Mouse (Mus musculus): ENCODE measurements around the gene Alg10b.
"Not testable (repeated sequence)": the region's sequence is repeated elsewhere in the genome, so short reads cannot be mapped to it uniquely, and the experiment has no call there.

Alg10b gene

DNA sequence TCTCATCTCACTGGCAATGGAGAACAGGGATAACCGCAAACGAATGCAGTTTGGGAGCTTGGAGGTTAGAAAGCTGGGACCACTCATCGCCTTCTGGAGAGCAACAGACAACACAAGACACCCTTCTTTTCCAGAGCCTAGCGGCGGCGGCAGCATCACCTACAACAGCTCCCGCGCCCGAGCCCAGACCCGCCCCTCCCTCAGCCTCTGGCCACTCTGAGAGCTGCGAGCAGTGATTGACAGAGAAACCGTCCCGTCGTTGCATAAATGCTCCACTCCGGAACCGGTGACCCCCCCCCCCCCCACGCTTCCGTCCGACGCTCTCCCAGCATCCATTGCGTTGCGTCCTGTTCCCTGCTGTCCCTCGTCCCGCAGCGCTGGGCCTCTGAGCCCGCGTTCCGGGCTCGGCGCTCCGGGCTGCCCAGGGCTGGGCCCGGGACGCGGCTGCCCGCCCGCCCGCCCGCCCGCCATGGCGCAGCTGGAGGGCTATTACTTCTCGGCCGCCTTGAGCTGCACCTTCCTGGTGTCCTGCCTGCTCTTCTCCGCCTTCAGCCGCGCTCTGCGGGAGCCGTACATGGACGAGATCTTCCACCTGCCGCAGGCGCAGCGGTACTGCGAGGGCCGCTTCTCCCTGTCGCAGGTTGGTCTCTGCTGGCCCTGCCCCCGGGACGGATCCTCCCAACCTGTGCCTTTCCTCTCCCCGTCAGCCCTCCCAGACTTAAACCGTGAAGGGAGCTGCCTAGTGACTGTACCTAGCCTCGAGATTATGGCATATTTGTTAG, at the start of gene Alg10b:
Alg10b (plus strand) TSS at position 343 of the 782 bp plus-strand sequence.
- DNase-seq = peak; percentile 88 to 91

DNA sequence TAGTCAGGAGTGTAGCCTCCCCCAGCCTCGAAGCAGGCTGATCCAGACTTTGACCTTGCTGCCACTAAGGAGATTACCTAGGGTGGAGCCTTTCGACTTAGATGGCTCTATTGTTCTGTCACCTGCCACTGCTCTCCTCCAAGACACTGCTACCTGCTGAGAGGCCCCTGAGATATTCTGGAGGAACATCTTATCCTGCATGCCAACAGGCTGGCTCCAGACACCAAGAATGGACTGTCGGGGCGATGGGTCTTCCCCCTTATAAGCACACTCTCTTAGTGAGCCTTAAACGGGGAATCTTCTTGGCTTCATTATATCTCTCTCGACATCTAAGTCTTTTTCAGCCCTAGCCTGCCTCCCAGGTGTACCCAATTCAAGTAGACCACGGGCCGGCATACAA, 41.0 kb upstream of the Alg10b start:
- not testable (repeated sequence) for DNase-seq

DNA sequence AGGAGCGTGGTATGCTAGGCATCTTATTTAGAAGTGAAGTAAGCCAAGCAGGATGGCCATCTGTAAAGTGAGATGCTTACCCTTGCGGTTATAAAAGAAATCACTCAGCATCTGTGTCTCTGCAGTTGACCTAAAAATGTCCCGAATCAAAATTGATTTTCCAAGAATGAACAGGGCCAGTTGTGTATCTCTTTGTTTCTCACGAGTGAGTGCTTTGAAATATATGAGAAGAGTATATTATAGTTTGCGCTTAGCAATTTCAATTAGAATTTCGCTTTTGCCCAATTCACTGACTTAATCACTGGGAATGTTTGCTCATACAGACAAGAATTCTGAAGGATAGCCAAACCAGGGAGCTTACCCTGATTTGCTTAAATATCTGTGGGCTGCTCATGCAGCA, 40.6 kb upstream of the Alg10b start:
- DNase-seq = no peak

DNA sequence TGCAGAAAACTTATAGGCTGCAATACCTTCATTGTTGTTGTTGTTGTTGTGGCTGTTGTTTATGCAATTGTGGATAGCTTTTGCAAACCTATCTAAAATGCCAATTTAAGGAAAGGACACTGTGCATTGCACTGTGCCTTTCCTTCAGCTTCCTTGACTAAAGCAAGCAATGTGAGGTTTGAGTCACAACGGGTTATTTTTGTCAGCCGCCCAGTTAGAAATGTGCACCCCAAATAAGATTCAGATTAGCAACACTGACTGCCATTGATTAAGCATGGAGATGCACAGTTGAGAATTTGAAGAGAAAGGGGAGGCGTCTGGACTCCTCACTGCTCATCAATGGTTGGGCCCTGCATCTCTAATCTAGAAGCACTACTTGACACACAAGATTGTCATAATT, 39.4 kb upstream of the Alg10b start:
- no peak for DNase-seq

DNA sequence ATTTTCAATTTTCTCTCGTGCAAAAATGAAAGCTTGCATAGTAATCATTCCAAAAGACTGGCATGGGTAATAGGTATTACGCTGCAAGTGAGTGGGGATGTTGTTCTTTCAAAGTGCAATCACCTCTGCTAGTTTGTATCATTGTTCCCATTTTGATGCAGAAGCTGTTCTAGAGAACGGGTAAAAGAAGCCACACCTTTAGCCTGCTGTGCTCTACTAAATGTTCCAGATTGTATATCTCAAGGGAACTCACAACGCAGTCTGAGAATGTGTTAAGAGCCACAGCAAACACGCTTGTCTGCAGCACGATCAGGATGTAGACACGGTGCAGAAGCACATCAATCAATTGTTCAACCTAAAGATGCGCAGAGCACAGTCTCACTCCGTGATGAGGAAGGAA, 34.6 kb upstream of the Alg10b start:
- DNase-seq = no peak

DNA sequence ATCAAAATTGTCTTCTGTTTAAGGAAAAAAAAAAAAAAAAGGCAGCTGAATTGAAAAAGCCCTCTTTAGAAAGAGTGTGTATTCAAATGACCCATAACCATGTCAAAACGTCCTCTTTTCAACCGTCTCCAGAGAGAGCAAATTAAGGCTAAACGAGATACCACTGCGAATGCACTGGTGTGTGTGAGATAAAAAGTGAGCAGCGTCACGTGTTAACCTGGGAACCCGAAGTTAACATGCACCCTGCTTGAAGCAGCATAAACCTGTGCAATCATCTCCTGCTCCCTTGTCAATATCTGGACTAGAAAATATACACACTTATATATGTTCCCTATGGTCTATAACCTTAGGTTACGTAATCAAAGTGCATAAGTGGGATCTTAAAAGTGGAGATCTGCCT, 10.2 kb upstream of the Alg10b start:
- DNase-seq = no peak

DNA sequence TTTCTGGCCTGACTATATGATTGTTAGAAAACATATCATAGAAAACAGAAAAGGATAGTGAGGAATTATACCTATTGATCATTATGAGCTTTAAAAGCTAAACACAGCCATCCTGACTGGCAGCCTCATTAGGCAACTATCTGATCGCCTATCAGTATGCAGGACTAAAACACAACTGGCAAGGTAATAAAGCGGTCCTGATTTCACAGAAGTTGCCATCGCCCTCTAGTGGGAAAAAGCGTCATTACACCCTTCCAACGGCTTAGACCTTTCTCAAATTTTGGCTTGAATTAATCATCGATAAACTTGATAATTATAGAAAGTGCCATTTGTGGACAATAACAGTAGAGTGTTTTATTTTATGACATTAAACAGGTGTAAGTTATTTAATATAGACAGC, 9.2 kb upstream of the Alg10b start:
- peak; percentile 82 to 87 for DNase-seq

DNA sequence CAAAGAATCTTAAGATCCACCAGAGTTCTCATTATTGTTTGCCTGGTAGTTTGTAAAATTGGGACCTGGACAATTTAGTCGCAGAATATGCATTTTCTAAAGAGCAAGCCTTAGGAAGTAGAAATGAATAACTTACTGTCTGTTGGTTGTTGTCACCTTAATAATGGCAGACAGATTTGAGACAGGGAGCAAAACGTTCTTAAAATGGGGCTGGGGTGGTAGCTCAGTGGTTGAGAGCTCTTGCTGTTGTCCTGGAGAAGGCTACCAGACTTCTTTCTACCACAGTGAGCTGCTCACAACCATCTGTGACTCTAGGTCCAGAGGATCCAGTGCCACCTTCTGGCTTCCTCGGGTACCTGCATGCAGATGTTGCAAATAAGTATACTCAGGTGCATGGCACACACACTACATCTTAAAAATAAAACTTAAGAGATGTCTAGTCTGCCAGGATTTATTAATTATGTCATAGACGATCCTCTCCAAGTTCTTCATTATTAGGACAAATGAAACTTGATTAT, 1.0 kb downstream of the Alg10b start:
- DNase-seq = peak; percentile 37 to 62

DNA sequence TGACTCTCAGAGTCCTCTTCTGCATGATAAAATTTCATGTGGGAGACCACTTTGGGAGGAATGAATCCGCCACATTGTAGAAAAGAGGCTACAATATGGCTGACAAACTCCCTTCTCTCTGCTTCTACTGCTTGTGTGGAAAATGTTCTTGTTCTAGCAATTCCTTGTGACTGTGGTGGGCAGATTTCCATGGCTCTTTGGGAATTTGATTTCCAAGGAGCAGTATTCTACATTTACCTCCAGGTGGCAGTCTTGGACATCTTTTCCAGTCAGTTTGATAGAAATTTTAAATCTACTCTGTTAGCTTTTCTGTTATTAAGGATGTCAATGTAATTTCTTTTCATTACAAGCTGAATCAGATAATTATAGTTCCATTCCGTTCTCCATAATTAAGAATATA, 13.5 kb downstream of the Alg10b start:
- DNase-seq = peak; percentile 41

DNA sequence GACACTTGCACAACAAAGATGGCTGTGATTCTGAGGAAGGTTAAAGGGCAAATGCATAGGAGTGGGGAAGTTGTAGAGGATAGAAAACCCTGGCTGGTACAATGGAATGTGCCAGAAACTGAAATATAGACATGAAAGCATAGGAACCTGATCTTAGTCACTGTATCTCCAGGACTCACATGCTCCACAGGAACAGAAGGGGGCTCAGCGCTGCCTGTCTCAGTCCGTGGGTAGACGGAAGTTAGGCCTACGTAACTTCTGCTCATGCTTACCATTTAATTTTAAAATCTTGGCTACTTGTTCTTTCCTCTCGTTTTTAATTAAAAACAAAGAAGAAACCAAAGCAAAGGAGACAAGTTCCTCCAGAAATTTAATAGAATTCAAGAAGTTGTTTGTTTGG, 20.0 kb downstream of the Alg10b start:
- no peak for DNase-seq

DNA sequence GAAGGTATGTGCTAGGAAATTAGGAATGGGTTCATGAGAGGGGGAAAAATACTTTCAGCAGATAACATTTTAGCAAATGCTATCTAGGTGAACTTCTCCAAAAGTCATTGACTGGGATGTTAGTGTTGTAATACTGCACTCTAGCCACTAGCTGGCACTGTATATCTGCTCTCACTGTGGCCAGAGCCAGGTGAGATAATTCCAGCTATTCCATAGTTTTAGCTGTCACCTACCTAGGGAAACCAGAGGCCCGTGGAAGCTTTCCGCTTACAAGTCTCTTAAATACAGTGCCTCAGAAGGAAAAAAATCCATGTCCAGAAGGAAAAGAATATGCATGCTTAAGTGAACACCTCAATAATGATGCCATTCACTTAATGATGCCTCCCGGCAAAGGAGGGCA, 25.6 kb downstream of the Alg10b start:
- DNase-seq = peak; percentile 26 to 39

DNA sequence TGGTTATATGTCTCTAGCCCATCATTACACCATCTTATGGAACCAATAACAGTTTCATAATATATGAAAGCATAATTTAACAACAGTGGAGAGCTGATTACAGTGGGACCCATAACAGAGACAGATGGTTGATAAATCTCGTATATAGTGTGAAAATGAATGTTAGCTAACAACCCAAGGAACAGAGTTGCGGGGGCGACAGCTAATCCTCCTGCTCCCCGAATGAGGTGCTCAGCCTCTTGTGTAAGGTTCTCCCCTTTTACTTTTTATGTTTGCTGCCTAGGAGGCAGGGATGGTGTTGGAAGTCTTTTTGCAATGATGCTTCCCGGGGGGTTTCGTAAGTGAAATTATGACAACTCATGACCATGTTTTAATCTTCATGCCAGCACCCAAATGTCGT, 58.8 kb downstream of the Alg10b start:
- no peak for DNase-seq
